Mouse (Mus musculus) layer of hippocampus, adult 11-12 months (tissue): ENCODE results near the gene Gm43302.
"Not testable (repeated sequence)": the region's sequence is repeated elsewhere in the genome, so short reads cannot be mapped to it uniquely, and the experiment has no call there.

Experiments used
- DNase-seq: peaks from one replicate; pipeline ENCODE4 v3.0.0; 2022; ENCODE audit warnings: low spot score

Gene Gm43302

GRCm38 (mm10) chr5:105293226-105294165 lies at the start of gene Gm43302, which contains the start of gene Gbp6:
Gene Gm43302 (minus strand): TSS chr5:105293695.
Gene Gbp6 (minus strand): TSS chr5:105293698.
- DNase-seq: not testable (repeated sequence)

- DNase-seq: no peak
Observed at GRCm38 (mm10) chr5:105341281-105341680, 47.8 kb upstream of the Gm43302 start.

GRCm38 (mm10) chr5:105322543-105322942 lies 29.0 kb upstream of the Gm43302 start:
- DNase-seq: no peak

GRCm38 (mm10) chr5:105310941-105311340 lies 17.4 kb upstream of the Gm43302 start:
- DNase-seq: no peak

GRCm38 (mm10) chr5:105309148-105309547 lies 15.7 kb upstream of the Gm43302 start:
- DNase-seq: not testable (repeated sequence)

GRCm38 (mm10) chr5:105306946-105307345 lies 13.5 kb upstream of the Gm43302 start:
- DNase-seq: not testable (repeated sequence)

- no peak for DNase-seq
Observed at GRCm38 (mm10) chr5:105306159-105306581, 12.7 kb upstream of the Gm43302 start.

- DNase-seq: not testable (repeated sequence)
Observed at GRCm38 (mm10) chr5:105305671-105306070, 12.2 kb upstream of the Gm43302 start.

GRCm38 (mm10) chr5:105301963-105302362 lies 8.5 kb upstream of the Gm43302 start:
- DNase-seq: no peak

- DNase-seq: no peak
Observed at GRCm38 (mm10) chr5:105301531-105301930, 8.0 kb upstream of the Gm43302 start.

- no peak for DNase-seq
Observed at GRCm38 (mm10) chr5:105295746-105296145, 2.3 kb upstream of the Gm43302 start.

GRCm38 (mm10) chr5:105292492-105292891 lies 1.0 kb downstream of the Gm43302 start:
- no peak for DNase-seq

GRCm38 (mm10) chr5:105290921-105291320 lies 2.6 kb downstream of the Gm43302 start:
- DNase-seq: not testable (repeated sequence)

GRCm38 (mm10) chr5:105260673-105261072 lies 32.8 kb downstream of the Gm43302 start:
- DNase-seq: not testable (repeated sequence)

GRCm38 (mm10) chr5:105252491-105252890 lies 41.0 kb downstream of the Gm43302 start:
- no peak for DNase-seq

GRCm38 (mm10) chr5:105244741-105245140 lies 48.8 kb downstream of the Gm43302 start:
- DNase-seq: not testable (repeated sequence)

GRCm38 (mm10) chr5:105240982-105241381 lies 52.5 kb downstream of the Gm43302 start:
- not testable (repeated sequence) for DNase-seq

GRCm38 (mm10) chr5:105239483-105240047 lies 53.9 kb downstream of the Gm43302 start, which contains the start of gene Gbp10:
Gene Gbp10 (minus strand): TSS chr5:105239533.
- not testable (repeated sequence) for DNase-seq

- not testable (repeated sequence) for DNase-seq
Observed at GRCm38 (mm10) chr5:105238402-105238801, 55.1 kb downstream of the Gm43302 start.

- not testable (repeated sequence) for DNase-seq
Observed at GRCm38 (mm10) chr5:105236040-105236439, 57.5 kb downstream of the Gm43302 start.

GRCm38 (mm10) chr5:105208957-105209356 lies 84.5 kb downstream of the Gm43302 start:
- DNase-seq: not testable (repeated sequence)

- not testable (repeated sequence) for DNase-seq
Observed at GRCm38 (mm10) chr5:105200791-105201355, 92.6 kb downstream of the Gm43302 start.
